Mouse (Mus musculus) embryonic fibroblast, embryonic 13.5 days (primary cell): ENCODE measurements around the gene Oaf. TPM values are rescaled to one million over a fixed set of nuclear protein-coding genes. Genes with fewer than 3 reads are reported as not detected.

ENCODE experiments used
- H3K27ac ChIP-seq: 2 replicates; pipeline ENCODE4 v1.5.1; 2012; ENCODE audit warnings: low read length, control low read depth, inconsistent platforms; ENCODE audit not compliant: insufficient read depth
- H3K4me1 ChIP-seq: 2 replicates; pipeline ENCODE4 v1.6.1; 2011; ENCODE audit warnings: low read length; ENCODE audit not compliant: control insufficient read depth, insufficient read depth
- H3K4me3 ChIP-seq: 2 replicates; pipeline ENCODE4 v1.5.1; 2011; ENCODE audit warnings: mild to moderate bottlenecking, control low read depth, low read length; ENCODE audit not compliant: insufficient read depth
- CTCF ChIP-seq: IDR thresholded peaks from 2 replicates; pipeline ENCODE4 v1.5.1; 2011; ENCODE audit warnings: mild to moderate bottlenecking, control low read depth, low read length, moderate library complexity, borderline replicate concordance; ENCODE audit not compliant: insufficient read depth
- POLR2A ChIP-seq: IDR thresholded peaks from 2 replicates; pipeline ENCODE4 v1.6.1; 2011; ENCODE audit warnings: low read depth, mild to moderate bottlenecking, control low read depth, low read length, moderate library complexity
- polyA plus RNA-seq: library from polyadenylated mRNA; stranded (reverse); fragments of >200 nt; gene quantifications from 2 replicates; pipeline ENCODE4 v1.2.4, GENCODE M21; 2011; ENCODE audit warnings: low read depth; ENCODE audit not compliant: missing spikeins, insufficient read length

The Oaf gene
- polyA plus RNA-seq, 1 experiment = 147 TPM

DNA sequence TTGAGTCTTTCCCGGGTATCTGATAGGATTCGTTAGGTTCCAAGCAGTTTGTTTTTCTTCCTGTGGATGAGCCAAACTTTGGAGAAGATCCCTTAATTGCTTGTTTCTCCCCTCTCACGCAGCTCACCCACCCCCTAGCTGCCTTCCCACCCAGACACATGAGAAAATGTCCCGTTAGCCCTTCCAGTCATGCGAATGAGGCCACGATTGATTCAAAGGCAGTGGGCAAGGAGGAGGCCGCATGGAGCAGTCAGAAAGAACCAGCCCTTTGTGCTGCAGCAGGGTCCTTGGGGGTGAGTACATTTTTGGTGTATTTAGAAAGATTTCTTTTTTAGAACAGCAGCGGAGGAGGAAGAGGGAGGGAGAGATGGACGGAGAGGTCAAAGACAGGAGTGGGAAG, 25.5 kb upstream of the Oaf start:
- Histone ChIP-seq H3K4me1 (peaks cover 11% of the 10 kb centered on the region), H3K27ac (no peak overlapping the region), H3K4me3 (no peak overlapping the region)
- TF ChIP-seq CTCF (no peak), POLR2A (no peak)

DNA sequence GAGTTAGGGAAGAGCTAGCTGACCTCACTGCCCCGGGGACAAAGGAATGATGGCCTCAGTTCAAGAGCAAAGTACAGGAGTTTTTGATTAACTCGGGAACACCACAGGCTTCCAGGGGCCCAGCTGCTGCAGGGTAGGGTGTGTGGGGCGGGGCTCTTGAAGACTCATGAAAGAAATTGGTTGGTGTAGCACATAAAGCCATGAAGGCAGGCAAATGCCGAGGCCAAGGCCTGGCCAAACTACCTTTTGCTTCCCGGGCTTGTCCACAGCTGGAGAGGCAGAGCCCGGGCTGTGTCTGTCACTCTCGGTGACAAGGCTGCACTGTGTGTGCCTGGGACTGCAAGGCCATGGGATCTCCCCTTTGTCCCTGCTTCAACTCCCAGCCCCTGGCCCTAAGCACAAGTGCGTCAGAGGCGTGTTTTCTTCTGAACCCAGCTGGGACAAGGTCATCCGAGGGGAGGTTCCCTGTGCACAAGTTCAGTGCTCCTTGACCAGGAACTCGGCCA, 24.3 kb upstream of the Oaf start:
- Histone ChIP-seq H3K4me1 (peaks cover 11% of the 10 kb centered on the region), H3K4me3 (no peak overlapping the region), H3K27ac (peak overlapping the region; percentile 56)
- TF ChIP-seq POLR2A (no peak), CTCF (no peak)

DNA sequence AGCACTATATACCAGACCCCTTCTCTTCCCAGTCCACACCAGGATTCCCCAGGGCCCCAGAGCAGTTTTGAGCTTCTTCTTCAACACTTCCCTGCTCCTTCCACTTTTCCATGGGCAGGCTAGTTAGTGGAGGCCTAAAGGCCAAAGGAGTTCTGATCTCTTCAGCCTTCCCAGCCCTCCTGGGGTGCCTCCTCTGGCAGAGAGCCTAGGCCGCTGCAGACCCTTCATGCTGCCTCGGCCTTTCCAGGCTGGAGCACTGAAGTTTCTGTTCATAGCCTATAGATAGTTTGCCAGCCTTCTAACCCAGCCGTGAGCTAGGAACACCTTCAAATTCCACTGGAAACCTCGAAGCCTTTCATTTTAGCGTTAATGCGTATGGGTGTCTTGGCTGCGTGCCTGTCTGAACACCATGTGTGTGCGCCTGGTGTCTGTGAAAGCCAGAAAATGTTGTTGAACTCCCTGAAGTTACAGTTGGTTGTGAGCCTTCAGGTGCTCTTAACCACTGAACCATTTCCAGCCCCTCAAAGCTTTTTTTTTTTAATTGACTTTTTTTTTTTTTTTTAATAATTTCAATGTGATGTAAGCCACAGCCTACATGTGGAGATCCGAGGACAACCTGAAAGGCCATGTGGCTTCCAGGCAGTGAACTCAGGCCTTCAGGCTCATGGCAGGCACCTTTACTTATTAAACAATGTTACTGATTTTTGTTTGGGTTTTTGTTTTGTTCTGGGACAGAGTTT, 23.3 kb upstream of the Oaf start:
- H3K4me3 ChIP-seq = no peak overlapping the region
- H3K4me1 ChIP-seq = peaks cover 11% of the 10 kb centered on the region
- peak overlapping the region; percentile 97 for H3K27ac ChIP-seq
- no peak for TF ChIP-seq CTCF
- no peak for TF ChIP-seq POLR2A

DNA sequence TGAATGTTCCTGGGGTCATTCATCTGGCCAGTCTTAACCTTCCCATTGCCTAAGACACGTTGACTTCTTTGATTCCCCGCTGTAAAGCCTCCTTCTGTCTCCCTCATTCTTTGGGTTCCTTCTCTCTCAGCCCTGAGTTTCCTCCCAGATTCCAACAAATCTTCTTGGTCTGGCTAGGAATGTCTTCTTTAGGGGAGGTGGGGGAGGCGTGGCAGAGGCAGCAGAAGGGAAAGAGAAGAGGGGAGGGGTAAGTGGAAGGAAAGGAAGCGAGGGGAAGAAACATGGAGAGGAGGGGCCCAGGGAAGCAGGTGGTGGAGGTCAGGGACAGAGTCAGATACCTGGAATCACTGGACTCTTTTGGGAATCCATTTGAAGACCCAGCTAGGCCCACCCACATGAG, 22.7 kb upstream of the Oaf start:
- H3K27ac ChIP-seq = peak overlapping the region; percentile 97
- peaks cover 11% of the 10 kb centered on the region for H3K4me1 ChIP-seq
- no peak overlapping the region for H3K4me3 ChIP-seq
- no peak for TF ChIP-seq POLR2A
- no peak for TF ChIP-seq CTCF

DNA sequence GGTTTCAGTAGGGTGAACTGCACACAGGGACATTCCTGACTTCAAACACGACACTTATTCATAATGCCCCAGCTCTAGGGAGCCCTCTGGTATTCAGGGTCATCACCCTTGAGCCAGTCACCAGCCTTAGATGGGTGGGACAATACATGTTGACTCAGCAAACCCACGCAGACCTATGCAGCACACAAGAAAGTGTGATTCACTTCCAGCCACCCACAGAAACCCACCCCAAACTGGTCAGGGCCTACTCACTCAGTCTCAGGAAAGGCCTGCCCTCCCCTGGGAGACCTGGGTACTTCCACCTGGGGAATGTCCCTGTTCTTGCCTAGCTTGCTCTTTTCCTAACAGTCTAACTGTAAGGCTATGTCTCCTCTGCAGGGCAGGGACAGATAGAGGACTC, 22.2 kb upstream of the Oaf start:
- TF ChIP-seq POLR2A (no peak), CTCF (peak; percentile 13; the same call in 1 of the 2 replicates)
- Histone ChIP-seq H3K4me3 (no peak overlapping the region), H3K4me1 (peaks cover 11% of the 10 kb centered on the region), H3K27ac (peak overlapping the region; percentile 97)

DNA sequence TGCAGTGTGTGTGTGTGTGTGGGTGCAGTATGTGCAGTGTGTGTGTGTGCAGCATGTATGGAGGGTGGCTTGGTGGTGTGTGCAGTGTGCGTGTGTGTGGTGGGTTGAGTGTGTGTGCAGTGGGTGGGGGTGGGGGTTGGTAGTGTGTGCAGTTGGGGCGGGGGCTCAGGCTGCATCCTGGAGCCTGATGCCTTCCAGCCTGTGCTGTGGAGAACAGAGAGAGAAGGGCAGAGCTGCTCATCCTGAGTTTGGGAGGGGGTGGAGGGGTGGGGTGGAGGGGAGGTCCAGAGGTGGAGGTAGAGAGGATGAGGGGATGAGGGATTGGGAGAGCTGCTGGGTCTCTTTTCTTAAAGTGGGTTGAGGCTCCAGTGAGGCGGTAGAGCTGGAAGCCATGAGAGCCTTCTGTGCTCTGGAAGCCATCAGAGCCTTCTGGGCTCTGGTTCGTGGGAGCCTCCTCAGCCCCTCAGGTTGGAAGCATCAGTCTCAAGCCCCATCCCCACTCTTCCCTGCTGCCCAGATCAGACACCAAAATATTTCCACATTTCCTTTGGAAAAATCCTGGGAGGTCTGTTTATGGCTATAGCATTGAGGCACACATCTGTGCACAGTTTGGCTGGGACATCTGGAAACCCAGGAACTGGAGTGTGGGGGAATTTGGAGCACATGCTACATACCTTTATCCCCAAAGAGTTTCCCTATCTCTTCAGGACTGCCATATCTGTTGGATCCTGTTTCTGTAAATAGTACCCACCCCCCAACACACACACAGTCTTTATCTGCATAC, 21.6 kb upstream of the Oaf start:
- Histone ChIP-seq H3K27ac (peak overlapping the region; percentile 97), H3K4me3 (no peak overlapping the region), H3K4me1 (peaks cover 11% of the 10 kb centered on the region)
- no peak for TF ChIP-seq CTCF
- TF ChIP-seq POLR2A = 0 out of 2 replicates have a peak, but pooled peaks have one; percentile 6

DNA sequence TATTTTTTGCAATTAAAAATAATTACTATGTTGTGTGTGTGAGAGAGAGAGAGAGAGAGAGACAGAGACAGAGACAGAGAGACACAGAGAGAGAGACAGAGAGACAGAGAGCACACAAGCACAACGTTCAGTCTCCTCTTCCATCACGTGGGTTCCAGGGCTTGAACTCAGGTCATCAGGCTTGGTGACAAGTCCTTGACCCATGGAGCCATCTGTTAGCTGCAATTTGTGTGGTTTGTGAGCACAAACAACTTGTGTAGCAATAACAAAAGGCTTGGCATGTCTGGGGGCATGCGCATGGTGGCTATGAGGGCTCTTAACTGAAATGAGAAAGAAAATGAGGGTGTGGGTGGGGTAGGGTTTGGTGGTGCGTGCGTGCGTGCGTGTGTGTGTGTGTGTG, 20.9 kb upstream of the Oaf start:
- Histone ChIP-seq H3K4me1 (peaks cover 11% of the 10 kb centered on the region), H3K4me3 (no peak overlapping the region), H3K27ac (peak overlapping the region; percentile 41; the same call in 1 of the 2 replicates)
- TF ChIP-seq POLR2A (no peak), CTCF (no peak)

DNA sequence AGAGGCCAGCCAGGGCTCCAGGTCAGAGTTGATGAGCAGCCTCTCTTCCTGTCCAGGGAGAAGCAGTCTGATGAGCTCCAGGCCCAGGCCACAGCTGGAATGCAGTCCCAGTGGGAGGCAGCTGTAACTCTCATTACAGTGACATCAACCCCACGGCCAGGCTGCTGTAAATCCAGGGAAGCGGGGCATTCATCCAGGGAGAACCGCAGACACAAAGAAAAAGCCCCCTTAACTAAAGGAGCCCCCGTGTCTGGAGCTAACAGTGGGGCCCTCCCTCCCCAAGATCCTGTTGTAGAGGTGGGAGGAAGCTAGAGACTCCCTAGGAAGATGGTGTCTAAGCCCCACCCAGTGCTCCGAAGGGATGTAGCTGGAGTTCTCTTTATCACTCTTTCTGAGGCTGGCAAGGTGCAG, 13.6 kb upstream of the Oaf start:
- TF ChIP-seq POLR2A (no peak), CTCF (no peak)
- Histone ChIP-seq H3K4me1 (peaks cover 10% of the 10 kb centered on the region), H3K4me3 (no peak overlapping the region), H3K27ac (peak overlapping the region; percentile 76)

DNA sequence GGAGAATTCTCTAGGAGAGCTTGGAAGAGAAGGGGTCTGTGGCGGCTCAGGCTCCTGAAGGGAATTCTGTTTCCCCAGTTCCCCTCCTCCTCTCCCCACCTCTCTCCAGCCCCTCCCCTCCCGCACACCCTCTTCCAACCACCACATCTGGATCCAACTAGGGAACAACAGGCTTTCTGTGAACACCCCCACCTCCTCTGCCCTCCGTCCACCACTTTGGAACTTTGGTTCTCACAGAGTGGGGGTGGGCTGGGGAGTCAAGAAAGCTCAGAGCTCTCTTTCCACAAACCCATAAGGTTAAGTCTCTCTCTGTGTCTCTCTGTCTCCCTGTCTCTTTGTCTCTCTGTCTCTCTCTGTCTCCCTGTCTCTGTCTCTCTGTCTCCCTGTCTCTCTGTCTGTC, 13.1 kb upstream of the Oaf start:
- Histone ChIP-seq H3K27ac (peak overlapping the region; percentile 76), H3K4me1 (peaks cover 10% of the 10 kb centered on the region), H3K4me3 (no peak overlapping the region)
- TF ChIP-seq CTCF (no peak), POLR2A (no peak)

DNA sequence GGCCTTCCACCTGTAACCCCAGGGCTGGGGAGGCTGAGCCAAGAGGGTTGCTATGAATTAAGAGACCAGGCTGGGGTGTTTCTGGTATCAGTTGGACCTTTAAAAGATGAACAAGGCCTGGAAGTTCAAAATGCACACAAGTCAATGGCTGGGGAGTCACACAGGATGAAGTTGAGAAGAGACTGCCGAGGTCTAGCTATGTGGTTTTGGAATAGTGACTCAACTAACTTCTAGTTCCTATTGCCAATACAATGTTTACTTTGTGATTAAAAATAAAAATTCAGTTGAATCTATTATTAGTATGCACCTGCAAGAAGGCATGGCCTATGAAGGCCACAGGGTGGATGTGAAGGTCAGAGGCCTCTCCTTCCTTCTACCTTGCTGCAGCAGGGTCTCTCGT, 12.1 kb upstream of the Oaf start:
- TF ChIP-seq CTCF (no peak), POLR2A (no peak)
- H3K27ac ChIP-seq = peak overlapping the region; percentile 68
- no peak overlapping the region for H3K4me3 ChIP-seq
- H3K4me1 ChIP-seq = peaks cover 10% of the 10 kb centered on the region

DNA sequence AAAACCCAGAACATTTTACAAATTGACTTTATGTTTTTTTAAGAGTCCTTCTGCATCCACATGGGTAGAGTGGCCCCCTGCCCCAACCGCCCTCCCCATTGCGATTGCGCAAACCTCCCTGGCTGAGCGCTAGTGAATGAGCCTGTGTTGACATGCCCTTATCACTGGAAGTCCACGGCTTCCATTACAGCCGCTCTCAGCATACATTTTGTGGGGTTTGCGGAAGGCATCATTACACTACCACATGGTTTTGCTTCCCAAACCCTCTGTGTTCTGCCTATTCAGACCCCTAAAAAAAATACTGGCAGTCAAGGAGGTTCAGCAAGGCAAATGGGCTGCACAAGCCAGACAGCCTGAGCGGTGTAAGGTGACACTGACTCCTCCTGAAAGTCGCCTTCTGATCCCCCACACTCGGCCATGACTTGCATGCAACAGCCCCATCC, 7.0 kb upstream of the Oaf start:
- Histone ChIP-seq H3K4me3 (no peak overlapping the region), H3K4me1 (peaks cover 3% of the 10 kb centered on the region; the same call in 1 of the 2 replicates), H3K27ac (no peak overlapping the region)
- no peak for TF ChIP-seq POLR2A
- TF ChIP-seq CTCF = no peak
